ENCODE assay signal across 22 mouse cellular contexts in genomic region chr11:82719294-82719693, GRCm38 (mm10). TPM values are rescaled to one million over a fixed set of nuclear protein-coding genes. Genes with fewer than 3 reads are reported as not detected.
DNase-seq lines count a peak whose midpoint lies in the region; ATAC-seq and TF ChIP-seq lines count a peak whose summit lies in the region.
"Had no signal": no experiment of that assay in that cellular context is flagged by ENCODE, and none has a peak within 500 bp of the region (broad histone marks: within the 10 kb centered on the region; RNA-seq: fewer than 3 reads in every experiment).

No protein-coding gene starts in this region.

- TF ChIP-seq CTCF in E14TG2a.4 (conservative IDR thresholded peaks at IDR 0.05; ENCODE audit: low read length) (no peak), MEL (IDR thresholded peaks at IDR 0.05 in 2 of 3, conservative IDR thresholded peaks at IDR 0.05 in 1 of 3; ENCODE audit: control insufficient read depth in 1 of 3, insufficient read depth in 1 of 3, low read depth in 2 of 3, low read length in 3 of 3, poor library complexity in 1 of 3, severe bottlenecking in 1 of 3) (no peak)

- H3K36me3 ChIP-seq in E14TG2a.4 (ENCODE audit: insufficient read depth, low read length) (no peaks in the 10 kb centered on the region), MEL (ENCODE audit: control insufficient read depth in 1 of 2, insufficient read depth in 2 of 2, low read length in 2 of 2) (no peaks in the 10 kb centered on the region)
- H3K36me3 ChIP-seq: forebrain, embryonic 10.5 days had no signal

- peaks cover 12% of the 10 kb centered on the region for H3K4me1 ChIP-seq in E14TG2a.4 (replicated peaks; ENCODE audit: low read depth, low read length)
- H3K4me1 ChIP-seq in MEL (ENCODE audit: control insufficient read depth in 1 of 2, insufficient read depth in 2 of 2, low read length in 2 of 2) = no peaks in the 10 kb centered on the region
- H3K4me1 ChIP-seq: forebrain, embryonic 10.5 days; forebrain, embryonic 13.5 days had no signal

- no peaks in the 10 kb centered on the region for H3K9me3 ChIP-seq in E14TG2a.4 (ENCODE audit: low read length)
- no peaks in the 10 kb centered on the region for H3K9me3 ChIP-seq in MEL (replicated peaks; ENCODE audit: insufficient read depth, low read length)
- H3K9me3 ChIP-seq: forebrain, embryonic 10.5 days; forebrain, embryonic 13.5 days had no signal

- no peak overlapping the region for H3K9ac ChIP-seq in MEL (ENCODE audit: control insufficient read depth, low read depth, low read length, poor library complexity, severe bottlenecking)
- H3K9ac ChIP-seq: forebrain, embryonic 13.5 days; hindbrain, embryonic 14.5 days had no signal

- no peak overlapping the region for H3K27ac ChIP-seq in MEL (ENCODE audit: control insufficient read depth, low read depth, low read length)
- H3K27ac ChIP-seq: forebrain, embryonic 10.5 days; forebrain, embryonic 13.5 days; gastrocnemius, adult 2 months; hindbrain, embryonic 14.5 days; hindbrain, postnatal 0 days had no signal

- TF ChIP-seq RAD21 in MEL (IDR thresholded peaks at IDR 0.05; ENCODE audit: low read depth, low read length) = no peak

- H3K27me3 ChIP-seq in E14TG2a.4 (ENCODE audit: insufficient read depth, low read length) (0 out of 2 replicates have a peak, but pooled peaks cover 3% of the 10 kb centered on the region), MEL (ENCODE audit: control insufficient read depth in 1 of 2, insufficient read depth in 2 of 2, low read length in 2 of 2) (peaks cover 0 to 2% of the 10 kb centered on the region in 2 experiments; a peak in 2 of 4 replicates)
- H3K27me3 ChIP-seq: forebrain, embryonic 13.5 days had no signal

- ATAC-seq in hematopoietic stem cell, adult 5-6 weeks (replicated peaks in 1 of 2; ENCODE audit: insufficient read depth in 1 of 2, low FRiP score in 2 of 2, low TSS enrichment in 1 of 2, low read depth in 1 of 2, poor library complexity in 2 of 2, severe bottlenecking in 2 of 2) = peak; percentile 46 to 48; a peak in 2 of 4 replicates
- ATAC-seq: forebrain, embryonic 13.5 days; forebrain, embryonic 16.5 days; hindbrain, postnatal 0 days; inflammation-experienced regulatory T-cells, adult 6 months; intestine, embryonic 16.5 days; Patski had no signal

- no peaks in the 10 kb centered on the region for H3K79me2 ChIP-seq in MEL (ENCODE audit: control insufficient read depth, insufficient read depth, low read length, poor library complexity)

- no peak for TF ChIP-seq POLR2A in MEL (IDR thresholded peaks at IDR 0.05; ENCODE audit: control insufficient read depth in 1 of 2, insufficient read depth in 1 of 2, low read depth in 1 of 2, low read length in 2 of 2, poor library complexity in 1 of 2)

- peak; percentile 10 for DNase-seq in MEL (ENCODE audit: low read depth, low spot score)
- no peak for DNase-seq in ovary, postnatal 10 days (ENCODE audit: low spot score)
- DNase-seq in frontal cortex, postnatal 25 days (ENCODE audit: low spot score in 2 of 2) = no peak
- no peak for DNase-seq in layer of hippocampus, adult 9-11 months
- DNase-seq: adrenal gland, postnatal 10 days; adrenal gland, postnatal 36 days; cerebellum, adult 18-20 months; cerebellum, adult 9-10 months; cerebellum, postnatal 25 days; gastrocnemius, adult 2 months; gastrocnemius, postnatal 14 days; kidney, adult 18-20 months had no signal

- no peak for TF ChIP-seq EP300 in MEL (IDR thresholded peaks at IDR 0.05; ENCODE audit: low read depth in 1 of 2, low read length in 2 of 2)

- peak overlapping the region; percentile 46 for H3K4me3 ChIP-seq in E14TG2a.4 (replicated peaks; ENCODE audit: low read length)
- no peak overlapping the region for H3K4me3 ChIP-seq in MEL (ENCODE audit: control insufficient read depth in 1 of 2, insufficient read depth in 1 of 2, low read depth in 2 of 2, low read length in 2 of 2)
- H3K4me3 ChIP-seq: forebrain, embryonic 10.5 days; forebrain, embryonic 13.5 days; gastrocnemius, adult 2 months had no signal

TF ChIP-seq in MEL, 35 proteins besides CTCF, POLR2A, EP300 and RAD21:
- no peak for TF ChIP-seq ZKSCAN1 (IDR thresholded peaks at IDR 0.05; ENCODE audit: low read depth, low read length)

RNA-seq across cellular contexts. Expression of gene Cct6b, which starts 44.8 kb away (rescaled TPM):
- 0.31 and 0.33 TPM in 2 replicates for total RNA-seq in MEL (2012; rRNA removed)
- under 1 TPM in 1 of 2 experiments, not detected in 1; 0.21 TPM for polyA plus RNA-seq in MEL (2012; ENCODE audit: insufficient read depth in 1 of 2, insufficient read length in 2 of 2, low read depth in 1 of 2, low replicate concordance in 2 of 2, missing spikeins in 1 of 2)
- total RNA-seq in hematopoietic stem cell, adult 5-6 weeks (2017) = 0.31 TPM in 1 of 2 replicates, not detected in the other

RNA-seq across cellular contexts. Expression of gene Zfp830, which starts 44.9 kb away (rescaled TPM):
- total RNA-seq in MEL (2012; rRNA removed) = 40.7 and 51.4 TPM in 2 replicates
- polyA plus RNA-seq in MEL (2012; ENCODE audit: insufficient read depth in 1 of 2, insufficient read length in 2 of 2, low read depth in 1 of 2, low replicate concordance in 2 of 2, missing spikeins in 1 of 2) = 10 to 100 TPM in 1 of 2 experiments, not detected in 1; 43.4 TPM
- 54.7 and 66.5 TPM in 2 replicates for total RNA-seq in hematopoietic stem cell, adult 5-6 weeks (2017)
